Mouse (Mus musculus): ENCODE data around the gene 4921511C20Rik. TPM values are rescaled to one million over a fixed set of nuclear protein-coding genes. Genes with fewer than 3 reads are reported as not detected.

4921511C20Rik gene
- polyA plus RNA-seq (2014; fragmentation: Nextera tagmentation; extraction: Ambion mirVana): not detected in 2 replicates

DNA sequence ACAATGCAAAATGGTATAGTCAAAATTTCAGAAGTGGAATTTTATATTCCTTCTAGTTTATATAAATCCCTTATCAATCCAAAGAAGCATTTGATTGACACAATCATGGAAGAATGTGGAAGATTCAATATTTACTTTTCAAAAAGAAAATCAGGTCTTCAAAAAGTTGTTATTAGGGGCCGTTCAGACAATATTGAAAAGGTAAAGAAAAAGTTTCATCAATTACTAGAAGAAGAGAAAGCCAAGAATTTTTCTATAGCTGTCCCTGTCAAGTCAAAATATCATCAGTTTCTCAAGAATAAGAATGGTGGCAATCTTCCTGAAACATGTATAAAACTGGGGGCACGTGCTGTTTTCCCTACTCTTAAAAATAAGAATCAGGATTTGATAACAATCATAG, at the start of gene 4921511C20Rik:
Gene 4921511C20Rik (plus strand): TSS at position 301 of the 400 bp plus-strand sequence.
- H3K4me3 ChIP-seq (ENCODE audit: low read depth, low read length): no peak within 1 kb of the TSS
- DNase-seq (ENCODE audit: low spot score) (no peak), ATAC-seq (ENCODE audit: insufficient read depth, low FRiP score, low TSS enrichment) (no peak)
- H3K4me2 ChIP-seq (ENCODE audit: low read depth): no peak within 1 kb of the TSS
- no peaks in the 10 kb centered on the region for H3K4me1 ChIP-seq (ENCODE audit: control insufficient read depth, insufficient read depth, low read length)
- no peak within 1 kb of the TSS for H3K27ac ChIP-seq (ENCODE audit: low read depth, low read length)
- WGBS: 86% methylated on average over 2 of the region's 2 CpGs
- no peaks in the 10 kb centered on the region for H3K9me3 ChIP-seq (ENCODE audit: control insufficient read depth, low read length)
- no peaks in the 10 kb centered on the region for H3K36me3 ChIP-seq (ENCODE audit: control insufficient read depth, insufficient read depth, low read length)
- no peak within 1 kb of the TSS for H3K9ac ChIP-seq (ENCODE audit: low read length)
- no peaks in the 10 kb centered on the region for H3K27me3 ChIP-seq (ENCODE audit: control insufficient read depth, insufficient read depth, low read length)

Measured in neural tube, embryonic 11.5 days (tissue).